Mouse (Mus musculus): ENCODE data around the gene Hps4.

- no peak for TF ChIP-seq CTCF (IDR thresholded peaks at IDR 0.05; ENCODE audit: insufficient read depth, low read depth, low read length)
- no peak for TF ChIP-seq POLR2A (IDR thresholded peaks at IDR 0.05; ENCODE audit: insufficient read depth, low read depth, low read length)
These were observed 49.1 kb upstream of the Hps4 start for GRCm38 (mm10) chr5:112293800-112294199.

Measured in olfactory bulb, adult 2 months (tissue).